Mouse (Mus musculus) brain, embryonic 14.5 days (tissue): ENCODE measurements at regions not wholly inside any gene's neighbourhood (a gene's known extent, or its start where the extent isn't known, plus 50 kb on each side); places are given as distances from the start of the nearest gene placed in this dataset.

Experiments
- DNase-seq: peaks from one replicate; pipeline ENCODE4 v3.0.0-alpha.2; 2011; ENCODE audit warnings: low read depth
- CTCF ChIP-seq: fragments of 200-500 bp; IDR thresholded peaks from 2 replicates; pipeline ENCODE4 v1.5.1; 2012; ENCODE audit warnings: inconsistent platforms, mild to moderate bottlenecking, moderate library complexity, borderline replicate concordance; ENCODE audit not compliant: insufficient read depth, insufficient read length; ENCODE audit errors: extremely low read depth
- POLR2A ChIP-seq: fragments of 200-500 bp; IDR thresholded peaks from 2 replicates; pipeline ENCODE4 v1.6.1; 2012; ENCODE audit warnings: mild to moderate bottlenecking, inconsistent platforms, borderline replicate concordance; ENCODE audit not compliant: poor library complexity, insufficient read depth, insufficient read length, severe bottlenecking; ENCODE audit errors: extremely low read depth

GRCm38 (mm10) chr4:89082838-89083237, 54.1 kb upstream of the Mtap start:
- TF ChIP-seq CTCF (no peak), POLR2A (no peak)
- no peak for DNase-seq

GRCm38 (mm10) chr4:89078485-89078884, 58.4 kb upstream of the Mtap start:
- peak; percentile 15 for DNase-seq

GRCm38 (mm10) chr4:89074705-89075104, 62.2 kb upstream of the Mtap start:
- TF ChIP-seq POLR2A (no peak), CTCF (no peak)
- no peak for DNase-seq

More at GRCm38 (mm10) chr4:89078485-89078884, 58.4 kb upstream of the Mtap start:
- no peak for TF ChIP-seq POLR2A
- no peak for TF ChIP-seq CTCF

- TF ChIP-seq CTCF (no peak), POLR2A (no peak)
- DNase-seq: no peak
Observed at GRCm38 (mm10) chr4:89070430-89070829, 66.5 kb upstream of the Mtap start.

- TF ChIP-seq CTCF (no peak), POLR2A (no peak)
- peak; percentile 5 for DNase-seq
Observed at GRCm38 (mm10) chr4:89064401-89064800, 72.5 kb upstream of the Mtap start.

- TF ChIP-seq POLR2A: no peak
- no peak for TF ChIP-seq CTCF
- no peak for DNase-seq
Observed at GRCm38 (mm10) chr4:89062384-89062783, 74.5 kb upstream of the Mtap start.

GRCm38 (mm10) chr4:89061619-89062018, 75.3 kb upstream of the Mtap start:
- TF ChIP-seq POLR2A: no peak
- TF ChIP-seq CTCF: no peak
- no peak for DNase-seq

- TF ChIP-seq POLR2A (no peak), CTCF (no peak)
- no peak for DNase-seq
Observed at GRCm38 (mm10) chr4:89057573-89057972, 79.3 kb upstream of the Mtap start.

- peak; percentile 5 for DNase-seq
- TF ChIP-seq POLR2A (no peak), CTCF (no peak)
Observed at GRCm38 (mm10) chr4:89057135-89057534, 79.8 kb upstream of the Mtap start.

GRCm38 (mm10) chr4:89055969-89056368, 81.0 kb upstream of the Mtap start:
- TF ChIP-seq POLR2A: no peak
- TF ChIP-seq CTCF: no peak
- DNase-seq: no peak

GRCm38 (mm10) chr4:89053606-89054005, 83.3 kb upstream of the Mtap start:
- no peak for DNase-seq
- TF ChIP-seq POLR2A (no peak), CTCF (no peak)

GRCm38 (mm10) chr4:89051897-89052296, 85.0 kb upstream of the Mtap start:
- TF ChIP-seq POLR2A: no peak
- DNase-seq: no peak

- TF ChIP-seq POLR2A (no peak), CTCF (no peak)
- no peak for DNase-seq
Observed at GRCm38 (mm10) chr4:89050551-89051199, 86.2 kb upstream of the Mtap start.
